In the genomic region with DNA sequence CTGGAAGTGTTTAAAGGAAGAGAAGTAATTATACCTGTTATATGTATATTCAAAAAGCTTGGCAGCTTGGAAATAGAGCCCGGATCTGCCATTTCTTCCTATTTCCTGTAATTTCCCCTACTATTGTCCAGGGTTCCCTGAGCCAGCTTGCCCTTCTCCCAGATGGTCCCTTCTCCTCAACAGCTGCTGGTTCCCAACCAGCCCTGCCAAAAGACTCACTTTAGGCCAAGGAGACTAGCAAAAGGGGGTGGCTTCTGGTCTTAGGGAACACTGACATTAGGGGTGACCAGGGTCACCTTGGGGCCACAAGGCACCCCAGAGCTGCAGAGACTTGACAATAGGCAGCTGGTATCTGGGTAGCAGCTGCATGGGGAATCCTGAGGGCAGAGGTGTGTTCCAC, we compare ENCODE assay signal across 50 mouse cellular contexts. TPM values are rescaled to one million over a fixed set of nuclear protein-coding genes. Genes with fewer than 3 reads are reported as not detected.
"Had no signal": no experiment of that assay in that cellular context is flagged by ENCODE, and none has a peak within 500 bp of the region (broad histone marks: within the 10 kb centered on the region; RNA-seq: fewer than 3 reads in every experiment).

No protein-coding gene starts in this region.

- DNase-seq: heart, postnatal 10 days; heart, postnatal 36 days; heart, postnatal 4 days; kidney, adult 11 months; kidney, adult 18-20 months; kidney, adult 2 months; kidney, adult 8-10 months; kidney, adult 9 months; kidney, postnatal 10 days; kidney, postnatal 14 days; kidney, postnatal 25 days; kidney, postnatal 36 days; kidney, postnatal 4 days; layer of hippocampus, adult 9-11 months; layer of hippocampus, postnatal 36 days had no signal

- H3K27me3 ChIP-seq: heart, embryonic 12.5 days; heart, embryonic 15.5 days; hindbrain, embryonic 12.5 days; hindbrain, embryonic 13.5 days; hindbrain, embryonic 15.5 days; intestine, embryonic 15.5 days; kidney, embryonic 15.5 days had no signal

- H3K27ac ChIP-seq: heart, embryonic 13.5 days; heart, embryonic 15.5 days; hindbrain, embryonic 10.5 days; hindbrain, embryonic 12.5 days; hindbrain, embryonic 13.5 days; hindbrain, embryonic 14.5 days; hindbrain, embryonic 15.5 days; hindbrain, postnatal 0 days; intestine, embryonic 15.5 days; kidney, embryonic 15.5 days; kidney, postnatal 0 days; layer of hippocampus, adult 2 months; left cerebral cortex, adult 2 months had no signal

- H3K4me3 ChIP-seq: heart, embryonic 12.5 days; heart, embryonic 13.5 days; heart, embryonic 15.5 days; hindbrain, embryonic 10.5 days; hindbrain, embryonic 12.5 days; hindbrain, embryonic 13.5 days; hindbrain, embryonic 15.5 days; intestine, embryonic 15.5 days; kidney, embryonic 15.5 days; layer of hippocampus, adult 2 months; left cerebral cortex, adult 2 months had no signal

RNA-seq across cellular contexts. Expression of gene Olfr1416, which starts 49.9 kb away (rescaled TPM):
- total RNA-seq: heart, postnatal 10 days; heart, postnatal 25 days; heart, postnatal 36 days; heart, postnatal 4 days; hematopoietic stem cell, adult 5-6 weeks; hindbrain, postnatal 0 days; layer of hippocampus, adult 18-20 months; layer of hippocampus, adult 2 months; layer of hippocampus, adult 8-10 months; layer of hippocampus, postnatal 10 days; layer of hippocampus, postnatal 14 days; layer of hippocampus, postnatal 25 days; layer of hippocampus, postnatal 36 days; left cerebral cortex, adult 18-20 months; left cerebral cortex, adult 2 months had no signal
- polyA plus RNA-seq: heart, embryonic 11.5 days; heart, embryonic 12.5 days; heart, embryonic 13.5 days; heart, embryonic 14.5 days; heart, embryonic 15.5 days; heart, embryonic 16.5 days; heart, postnatal 0 days; hindbrain, embryonic 10.5 days; hindbrain, embryonic 11.5 days; hindbrain, embryonic 12.5 days; hindbrain, embryonic 13.5 days; hindbrain, embryonic 14.5 days; hindbrain, embryonic 15.5 days; hindbrain, embryonic 16.5 days; hindbrain, postnatal 0 days; inflammation-experienced regulatory T-cells, adult 6 months; intestine, embryonic 14.5 days; intestine, embryonic 15.5 days; intestine, embryonic 16.5 days; intestine, postnatal 0 days; kidney, adult 2 months; kidney, embryonic 14.5 days; kidney, embryonic 15.5 days; kidney, embryonic 16.5 days; kidney, postnatal 0 days; large intestine, adult 2 months had no signal
